Mouse (Mus musculus) stomach, postnatal 0 days (tissue): ENCODE data around the gene Pgpep1.

Experiments
- CTCF ChIP-seq: IDR thresholded peaks from 2 replicates; pipeline ENCODE4 v1.5.1; 2016; ENCODE audit warnings: antibody characterized with exemption, low read depth, mild to moderate bottlenecking, moderate library complexity
- EP300 ChIP-seq: optimal IDR thresholded peaks from 2 replicates; pipeline ENCODE3; 2016; ENCODE audit warnings: antibody characterized with exemption

DNA sequence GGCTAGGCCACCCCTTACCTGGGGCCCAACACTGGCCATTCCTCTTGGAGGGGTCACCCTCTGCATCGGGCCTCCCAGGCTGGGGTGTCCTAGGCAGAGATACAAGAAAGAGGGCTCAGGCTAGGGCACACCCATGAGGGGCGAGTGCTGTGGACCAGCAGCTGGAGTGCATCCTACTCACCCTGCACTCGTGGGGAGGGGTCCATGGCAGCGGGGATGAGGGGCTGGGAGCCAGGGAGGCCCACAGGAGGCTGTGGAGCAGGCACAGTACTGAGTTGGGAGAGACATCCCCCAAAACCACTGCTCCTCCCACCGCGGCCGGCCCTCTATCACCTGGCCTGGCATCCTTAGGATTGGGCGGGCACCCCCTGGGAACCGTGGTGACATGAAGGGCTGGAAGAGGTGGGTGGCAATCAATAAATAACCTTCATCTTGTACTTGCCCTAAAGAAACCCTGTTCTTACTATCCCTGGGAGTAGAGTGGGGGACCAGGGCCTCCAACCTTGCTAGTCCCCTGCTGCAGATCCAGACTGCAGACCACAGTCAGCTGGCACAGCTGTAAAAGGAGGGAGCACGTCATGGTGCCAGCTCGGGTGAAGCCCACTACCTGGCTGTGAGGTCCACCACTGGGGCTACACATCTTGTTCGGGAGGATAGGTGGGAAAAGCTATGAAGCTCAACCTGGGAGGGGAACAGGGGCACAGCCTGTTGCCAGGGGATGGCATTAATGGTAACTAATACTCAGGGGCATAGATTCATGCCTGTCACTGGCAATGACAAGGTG lies 60.5 kb downstream of the Pgpep1 start:
- TF ChIP-seq CTCF (no peak), EP300 (no peak)
